Mouse (Mus musculus) CD4-positive, CD25-positive, alpha-beta regulatory T cell, adult 4 months (primary cell): Measurements from ENCODE around the gene Gab2. TPM values are rescaled to one million over a fixed set of nuclear protein-coding genes. Genes with fewer than 3 reads are reported as not detected.

Experiments
- ATAC-seq: one replicate; pipeline ENCODE4 v1.8.0; 2017
- polyA plus RNA-seq, 2 experiments: library from polyadenylated mRNA; unstranded; fragments of 100-300 nt; shearing (Covaris generic); gene quantifications; one replicate each; pipeline ENCODE4 v1.2.1; 2017

Gene Gab2
- not detected for polyA plus RNA-seq

- peak; percentile 35 for ATAC-seq
Measured at GRCm38 (mm10) chr7:97081242-97081958, at the start of gene Gab2. Gene Gab2 (plus strand): TSS chr7:97081586.

DNA sequence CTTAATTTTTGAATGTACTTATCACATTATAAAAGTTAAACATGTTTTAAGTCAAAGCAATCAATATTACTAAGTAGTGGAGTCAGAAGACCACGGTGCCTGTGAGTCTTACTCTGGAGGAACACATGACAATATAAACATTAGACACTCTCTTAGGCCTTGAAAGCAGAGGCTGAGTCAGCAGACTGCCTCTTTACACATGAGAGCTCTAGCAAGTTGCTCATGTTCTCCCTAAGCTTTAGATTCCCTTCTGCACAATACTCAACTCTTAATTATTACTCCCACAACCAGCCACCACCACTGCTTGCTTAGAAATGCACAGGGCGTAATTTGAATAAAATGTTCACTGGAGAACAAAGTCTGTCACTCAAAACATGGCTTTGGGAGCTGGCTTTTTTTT, 49.0 kb upstream of the Gab2 start:
- ATAC-seq, result no peak

DNA sequence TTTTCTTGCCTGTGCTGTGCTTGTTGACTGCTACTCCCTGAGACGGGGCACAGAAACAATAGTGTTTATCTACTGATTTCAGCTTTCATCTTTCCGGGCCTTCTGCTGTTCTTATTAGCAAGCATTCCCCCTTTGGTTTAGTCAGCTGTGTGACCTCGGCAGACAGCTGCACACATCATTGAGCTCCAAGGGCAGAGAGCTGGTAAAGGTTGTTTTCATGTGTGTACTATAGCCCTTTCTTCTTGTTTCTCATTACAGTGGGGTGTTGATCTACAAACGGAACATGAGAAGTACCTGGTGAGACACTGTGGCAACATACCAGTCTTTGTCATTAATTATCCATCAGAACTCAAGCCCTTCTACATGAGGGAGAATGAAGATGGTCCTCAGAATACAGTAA, 41.7 kb upstream of the Gab2 start:
- ATAC-seq, result no peak

GRCm38 (mm10) chr7:97041868-97042449, 39.4 kb upstream of the Gab2 start:
- ATAC-seq, result no peak

GRCm38 (mm10) chr7:97042981-97043380, 38.4 kb upstream of the Gab2 start:
- ATAC-seq, result no peak

GRCm38 (mm10) chr7:97060966-97061365, 20.4 kb upstream of the Gab2 start:
- ATAC-seq, result no peak

DNA sequence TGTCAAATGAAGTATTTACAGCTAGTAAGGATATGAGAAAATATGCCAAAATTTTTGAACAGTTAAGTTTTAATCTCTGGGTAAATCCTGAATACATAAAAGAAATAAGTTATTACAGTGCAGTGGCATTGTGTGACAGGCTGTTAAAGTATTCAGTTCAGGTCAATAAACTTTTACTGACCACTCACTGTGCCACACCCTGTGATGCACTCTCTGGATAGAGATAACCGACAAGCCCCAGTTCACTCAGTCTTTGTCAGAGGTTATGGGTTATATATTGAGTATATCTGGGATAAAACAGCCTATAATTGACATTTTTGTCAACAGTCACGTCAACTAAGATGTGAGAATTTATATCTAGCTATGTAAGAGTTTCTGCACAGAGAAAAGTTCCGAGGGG, 9.9 kb upstream of the Gab2 start:
- no peak for ATAC-seq

DNA sequence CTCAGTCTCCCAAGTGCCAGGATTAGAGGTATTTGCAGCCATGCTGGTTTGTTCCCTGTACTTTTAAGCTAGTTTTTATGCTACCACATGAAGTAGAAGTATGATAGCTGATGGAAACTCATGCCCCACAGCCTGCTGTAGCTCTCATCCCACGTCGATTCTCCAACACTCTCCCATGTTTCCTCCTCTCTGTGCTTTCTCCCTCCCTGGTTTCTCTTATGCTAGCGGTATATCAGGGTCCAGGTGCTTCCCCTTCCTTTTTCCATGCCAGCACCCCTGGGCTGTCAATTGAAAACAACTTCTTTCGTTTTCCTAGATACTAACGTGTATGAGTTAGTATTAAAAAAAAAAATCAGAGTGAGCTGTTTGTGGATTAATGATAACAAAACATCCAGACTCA, 9.3 kb upstream of the Gab2 start:
- ATAC-seq, result no peak

DNA sequence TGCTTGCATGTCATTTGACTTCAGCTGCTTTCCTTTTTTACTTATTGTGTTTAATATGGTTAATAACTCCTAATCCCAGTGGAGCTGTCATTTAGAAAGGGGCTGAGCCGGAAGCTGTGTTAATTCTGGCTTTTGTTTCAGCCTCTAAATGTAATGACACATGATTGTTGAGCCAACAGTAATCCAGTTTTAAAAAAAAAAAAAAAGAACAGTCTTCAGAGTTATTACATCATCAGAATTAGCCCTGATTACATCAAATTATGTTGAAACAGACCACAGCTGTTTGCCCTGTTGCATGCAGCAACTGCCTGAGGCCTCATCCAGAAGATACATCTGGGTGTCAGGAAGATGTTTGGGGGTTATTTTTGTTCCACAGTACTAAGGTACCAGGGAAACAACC, 6.4 kb upstream of the Gab2 start:
- no peak for ATAC-seq

DNA sequence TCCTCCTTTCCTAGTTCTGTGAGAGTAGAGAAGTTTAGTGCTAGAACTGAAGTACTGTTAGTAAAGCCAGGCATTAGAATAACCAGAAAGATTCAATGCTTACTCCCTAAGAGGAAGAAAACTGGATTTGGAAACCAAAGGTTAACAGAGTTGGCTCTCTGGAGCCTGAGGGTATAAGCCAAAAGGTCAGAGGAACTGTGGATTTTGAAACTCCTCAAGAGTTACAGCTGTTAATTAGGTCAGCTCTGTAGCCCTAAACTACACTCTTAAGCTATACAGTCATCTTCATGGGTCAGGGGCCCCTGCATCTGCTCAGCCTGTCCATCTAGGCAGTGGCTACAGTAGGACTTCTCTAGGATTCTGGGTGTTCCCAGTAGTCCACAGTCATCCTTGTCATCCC, 4.4 kb upstream of the Gab2 start:
- ATAC-seq, result no peak

GRCm38 (mm10) chr7:97078685-97079084, 2.7 kb upstream of the Gab2 start:
- ATAC-seq, result no peak

DNA sequence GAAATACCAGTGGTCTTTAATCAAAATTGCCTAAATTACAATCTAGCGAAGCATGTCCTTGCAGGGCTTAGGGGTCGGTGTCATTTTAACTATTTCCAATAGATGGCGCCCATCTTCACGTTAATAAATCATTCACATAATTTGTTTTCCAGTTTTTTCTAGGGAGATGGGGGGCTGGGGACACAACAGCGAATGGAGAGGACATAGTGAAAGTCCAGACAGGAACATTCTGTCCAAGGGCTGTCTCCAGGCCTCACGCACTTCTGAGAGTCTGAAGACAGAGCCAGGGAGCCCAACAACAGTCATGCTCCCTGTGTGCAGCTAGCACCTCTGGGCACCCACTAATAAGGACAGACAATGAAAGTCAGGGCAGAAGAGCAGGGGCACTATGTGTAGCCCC, 2.2 kb upstream of the Gab2 start:
- no peak for ATAC-seq

DNA sequence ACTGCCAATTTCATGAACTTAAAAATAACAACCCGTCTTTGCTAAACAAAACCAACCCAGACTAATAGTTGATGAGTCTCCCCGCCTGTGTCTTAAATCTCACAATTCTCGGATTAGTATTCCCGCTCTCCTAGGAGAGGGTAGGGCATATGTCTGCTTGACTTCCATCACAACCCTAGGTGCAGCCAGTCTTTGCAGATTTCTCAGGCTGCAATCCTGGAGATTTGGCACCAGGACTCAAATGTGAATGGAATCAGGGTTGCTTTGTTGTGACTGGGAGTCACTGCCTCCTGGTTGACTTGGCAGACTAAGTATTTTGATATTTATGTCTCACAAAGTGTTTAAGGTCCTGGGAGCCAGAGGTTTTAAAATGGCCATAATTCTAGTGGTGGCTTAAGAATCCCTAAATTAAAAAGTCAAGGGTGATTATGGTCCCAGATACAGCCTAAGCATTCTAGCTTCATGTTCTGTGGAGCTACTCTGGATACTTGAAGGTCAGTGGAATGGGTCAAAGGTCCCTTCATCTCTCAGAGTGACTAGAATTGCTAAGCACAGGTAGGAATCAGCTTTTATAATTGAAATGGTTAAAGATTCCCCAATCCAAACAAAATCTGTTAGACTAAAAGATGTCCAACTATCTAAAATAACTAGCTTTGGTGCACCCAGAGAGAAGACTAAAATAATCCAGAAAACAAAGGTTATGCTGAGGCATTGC, 1.6 kb upstream of the Gab2 start:
- ATAC-seq, result no peak

GRCm38 (mm10) chr7:97080621-97081241, 655 bp upstream of the Gab2 start:
- no peak for ATAC-seq

DNA sequence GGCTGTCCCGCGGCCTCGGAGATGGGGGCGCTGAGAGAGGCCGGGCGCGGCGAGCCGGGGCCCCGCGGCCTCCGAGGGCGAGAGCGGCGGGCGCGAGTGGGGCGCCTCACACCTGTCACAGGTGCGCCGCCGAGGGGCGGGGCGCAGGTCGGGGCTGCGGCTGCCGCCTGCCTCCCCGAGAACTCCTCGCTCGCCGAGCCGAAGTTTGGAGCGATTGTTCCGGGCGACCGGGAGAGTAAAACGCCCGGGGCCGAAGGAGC, 503 bp downstream of the Gab2 start:
- peak; percentile 34 for ATAC-seq

DNA sequence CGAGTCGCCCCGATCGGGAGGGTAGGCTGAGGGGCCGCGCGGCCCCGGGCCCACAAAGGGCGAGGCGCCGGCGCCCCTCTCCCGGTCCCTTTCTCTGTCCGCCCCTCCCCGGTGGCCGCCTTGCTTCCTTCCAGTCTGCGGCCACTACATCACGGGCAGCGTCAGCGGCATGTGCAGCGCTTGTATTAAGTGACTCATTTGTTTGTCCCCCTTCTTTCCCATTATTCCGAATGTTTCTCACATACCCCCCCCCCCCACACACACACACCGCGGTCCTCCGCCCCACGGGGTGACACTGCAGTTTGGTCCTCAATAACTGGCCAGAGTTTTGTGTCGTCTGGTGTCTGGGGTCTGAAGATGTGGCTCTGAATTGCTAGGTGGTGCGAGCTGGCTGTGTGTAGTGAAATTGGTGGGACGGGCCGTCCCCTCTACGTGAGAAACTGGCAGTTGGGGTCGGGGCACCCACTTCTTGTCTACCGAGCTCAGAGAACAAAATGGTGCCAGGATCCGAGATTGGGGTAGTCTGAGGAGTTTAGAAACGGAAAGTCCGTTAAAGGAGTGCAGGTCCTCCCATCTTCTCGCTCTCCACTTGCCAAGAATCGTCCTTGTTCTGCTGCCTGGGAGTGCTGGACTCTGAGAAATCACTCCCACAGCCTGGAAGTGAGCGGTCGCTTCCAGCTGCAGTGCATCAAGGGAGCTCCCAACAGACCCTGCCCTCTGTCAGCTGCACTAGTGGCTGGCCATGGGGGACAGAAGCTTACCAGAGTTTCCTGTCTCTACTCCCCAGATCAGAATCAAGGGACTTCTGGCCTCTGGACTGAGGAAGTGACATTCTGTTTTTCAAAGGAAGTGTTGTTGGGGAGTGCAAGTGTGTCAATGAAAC, 1.1 kb downstream of the Gab2 start:
- no peak for ATAC-seq

- no peak for ATAC-seq
Measured at GRCm38 (mm10) chr7:97083579-97083978, 2.2 kb downstream of the Gab2 start.

DNA sequence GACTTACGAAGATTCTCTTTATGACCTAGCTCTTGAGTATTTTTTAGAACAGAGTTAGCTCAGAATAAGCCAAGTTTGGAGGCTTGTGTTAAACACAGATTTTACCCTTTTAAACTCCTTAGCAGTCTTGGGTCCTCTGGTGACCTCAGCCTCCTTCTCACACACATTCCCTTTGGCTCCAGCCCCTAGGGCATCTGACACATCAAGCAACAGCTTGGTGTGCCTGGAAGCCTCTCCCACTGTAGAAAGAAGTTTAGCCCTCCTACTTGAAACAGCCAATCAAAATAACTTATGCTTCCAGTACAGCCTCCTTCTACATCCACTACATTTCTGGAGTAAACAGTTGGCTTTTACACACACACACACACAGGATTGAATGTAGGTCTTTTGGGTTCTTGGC, 2.8 kb downstream of the Gab2 start:
- ATAC-seq, result no peak

- no peak for ATAC-seq
Measured at GRCm38 (mm10) chr7:97085291-97085690, 3.9 kb downstream of the Gab2 start.

DNA sequence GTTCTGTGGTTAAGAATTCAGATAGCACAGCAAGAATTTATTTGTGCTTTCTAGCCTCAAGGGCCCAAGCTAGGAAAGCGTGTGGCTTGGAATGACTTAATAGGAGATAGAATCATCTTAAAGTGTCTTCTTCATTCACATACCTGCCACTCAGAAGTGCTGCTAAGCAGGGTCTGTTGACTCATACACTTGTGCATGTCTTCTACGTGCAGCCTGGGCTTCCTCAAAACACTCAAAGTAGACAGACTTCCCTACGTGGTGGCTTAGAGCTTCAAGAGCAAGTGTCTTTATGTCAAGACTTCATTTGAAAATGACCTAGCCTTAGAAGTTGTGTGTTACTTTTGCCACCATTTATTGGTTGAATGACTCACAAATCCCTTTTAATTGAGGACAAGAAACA, 12.9 kb downstream of the Gab2 start:
- ATAC-seq, result no peak

GRCm38 (mm10) chr7:97108119-97108518, 26.7 kb downstream of the Gab2 start:
- no peak for ATAC-seq

DNA sequence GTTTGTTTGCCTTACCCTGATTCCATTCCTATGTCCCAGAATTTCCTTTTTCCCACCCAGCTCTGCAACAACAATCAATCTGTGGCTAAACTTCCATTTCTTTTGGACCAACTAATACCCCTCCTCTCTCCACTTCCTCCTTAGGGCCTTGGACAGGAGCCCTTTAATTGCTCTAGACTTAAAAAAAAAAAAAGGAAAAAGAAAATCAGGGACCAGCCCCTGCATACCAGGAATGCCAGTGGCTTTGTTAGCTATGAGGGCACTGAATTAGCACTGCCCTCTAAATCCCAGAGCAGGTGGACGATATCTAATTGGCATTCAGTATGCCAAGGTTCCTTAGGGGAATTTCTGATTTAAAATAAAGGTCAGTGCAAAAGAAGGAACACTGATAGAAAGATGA, 47.6 kb downstream of the Gab2 start:
- no peak for ATAC-seq

GRCm38 (mm10) chr7:97136453-97136852, 55.1 kb downstream of the Gab2 start:
- ATAC-seq, result no peak
